Mouse (Mus musculus): Measurements from ENCODE around the gene A630023A22Rik. TPM values are rescaled to one million over a fixed set of nuclear protein-coding genes. Genes with fewer than 3 reads are reported as not detected.

A630023A22Rik gene
- polyA plus RNA-seq (2014; fragmentation: Nextera tagmentation; extraction: Ambion mirVana) = not detected in 2 replicates

DNA sequence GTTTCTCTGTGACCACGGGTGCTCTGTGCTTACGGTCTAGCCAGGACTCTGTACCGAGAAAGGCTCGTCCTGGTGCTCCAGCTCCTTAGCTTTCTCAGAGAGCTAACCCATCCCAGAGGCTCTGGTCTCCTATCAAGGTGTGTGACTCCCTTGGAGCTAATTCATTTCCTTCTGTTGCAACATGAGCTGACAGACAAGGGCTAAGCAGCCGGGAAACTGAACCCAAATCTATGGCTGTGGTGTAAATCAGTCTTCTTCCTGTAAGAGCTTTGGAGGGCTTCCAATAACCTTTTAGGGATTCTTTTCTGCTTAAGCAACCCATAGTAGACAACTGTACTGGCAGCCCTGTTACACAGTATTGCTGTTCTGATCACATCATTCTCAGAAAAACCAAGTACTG, at the start of gene A630023A22Rik:
TSS of gene A630023A22Rik (minus strand) at position 154 of the 400 bp plus-strand sequence.
- H3K4me3 ChIP-seq (ENCODE audit: low read depth, low read length) = no peak within 1 kb of the TSS
- no peak within 1 kb of the TSS for H3K27ac ChIP-seq (replicated peaks; ENCODE audit: low read depth, low read length)
- H3K27me3 ChIP-seq (replicated peaks; ENCODE audit: control insufficient read depth, insufficient read depth, low read length) = no peaks in the 10 kb centered on the region
- 0 out of 2 replicates have a peak within 1 kb of the TSS, but pooled peaks have one; percentile 14 for H3K9ac ChIP-seq (ENCODE audit: low read depth, low read length)
- H3K4me1 ChIP-seq (ENCODE audit: control insufficient read depth, insufficient read depth, low read length) = peaks cover 11% of the 10 kb centered on the region; the same call in 1 of the 2 replicates
- H3K36me3 ChIP-seq (ENCODE audit: control insufficient read depth, insufficient read depth, low read length) = no peaks in the 10 kb centered on the region
- WGBS = 54% methylated on average over 5 of the region's 5 CpGs
- H3K9me3 ChIP-seq (ENCODE audit: control insufficient read depth, low read length) = no peaks in the 10 kb centered on the region
- DNase-seq (ENCODE audit: low spot score) (peak; percentile 82), ATAC-seq (ENCODE audit: low read depth) (peak; percentile 54; the same call in 1 of the 2 replicates)
- no peak within 1 kb of the TSS for H3K4me2 ChIP-seq (ENCODE audit: low read depth, low read length)

GRCm38 (mm10) chr14:34152342-34152741, 49.8 kb upstream of the A630023A22Rik start, which contains the start of gene Npy4r:
TSS of gene Npy4r (minus strand) at chr14:34152489.
- peak within 1 kb of the TSS; percentile 30 for H3K9ac ChIP-seq (ENCODE audit: low read depth, low read length)
- peak within 1 kb of the TSS; percentile 47 for H3K4me2 ChIP-seq (ENCODE audit: low read depth, low read length)
- DNase-seq (ENCODE audit: low spot score) = peak; percentile 70
- ATAC-seq (ENCODE audit: low read depth) = peak; percentile 88
- H3K36me3 ChIP-seq (ENCODE audit: control insufficient read depth, insufficient read depth, low read length) = no peaks in the 10 kb centered on the region
- no peak within 1 kb of the TSS for H3K27ac ChIP-seq (replicated peaks; ENCODE audit: low read depth, low read length)
- H3K4me3 ChIP-seq (ENCODE audit: low read depth, low read length) = peak within 1 kb of the TSS; percentile 10
- H3K4me1 ChIP-seq (ENCODE audit: control insufficient read depth, insufficient read depth, low read length) = peaks cover 6% of the 10 kb centered on the region
- no peaks in the 10 kb centered on the region for H3K27me3 ChIP-seq (replicated peaks; ENCODE audit: control insufficient read depth, insufficient read depth, low read length)
- no peaks in the 10 kb centered on the region for H3K9me3 ChIP-seq (ENCODE audit: control insufficient read depth, low read length)
- WGBS = 10% methylated on average over 16 of the region's 16 CpGs

DNA sequence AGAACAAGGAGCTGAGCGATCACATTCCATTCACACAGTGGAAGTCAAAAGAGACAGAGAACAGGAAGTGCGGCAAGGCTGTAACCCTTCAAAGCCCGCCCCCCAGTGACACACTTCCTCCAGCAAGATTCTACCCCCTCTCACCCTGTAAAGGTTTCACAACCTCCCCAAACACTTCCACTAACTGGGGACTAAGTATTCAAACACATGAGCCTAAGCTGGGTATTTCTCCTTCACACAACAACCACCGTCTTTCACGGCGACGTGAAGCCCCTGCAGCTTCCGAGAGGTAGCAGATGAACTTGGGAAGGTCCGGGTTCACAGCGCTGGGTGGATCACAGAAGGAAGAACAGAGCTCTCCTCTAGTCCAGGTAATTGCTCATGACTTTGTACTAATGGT, 40.4 kb upstream of the A630023A22Rik start:
- ATAC-seq (ENCODE audit: low read depth) (no peak), DNase-seq (ENCODE audit: low spot score) (no peak)
- no peaks in the 10 kb centered on the region for H3K27me3 ChIP-seq (replicated peaks; ENCODE audit: control insufficient read depth, insufficient read depth, low read length)
- no peak overlapping the region for H3K27ac ChIP-seq (replicated peaks; ENCODE audit: low read depth, low read length)
- no peak overlapping the region for H3K4me3 ChIP-seq (ENCODE audit: low read depth, low read length)
- no peaks in the 10 kb centered on the region for H3K9me3 ChIP-seq (ENCODE audit: control insufficient read depth, low read length)
- 91% methylated on average over 10 of the region's 10 CpGs for WGBS
- H3K4me2 ChIP-seq (ENCODE audit: low read depth, low read length) = no peak overlapping the region
- no peaks in the 10 kb centered on the region for H3K36me3 ChIP-seq (ENCODE audit: control insufficient read depth, insufficient read depth, low read length)
- no peaks in the 10 kb centered on the region for H3K4me1 ChIP-seq (ENCODE audit: control insufficient read depth, insufficient read depth, low read length)
- H3K9ac ChIP-seq (ENCODE audit: low read depth, low read length) = no peak overlapping the region

DNA sequence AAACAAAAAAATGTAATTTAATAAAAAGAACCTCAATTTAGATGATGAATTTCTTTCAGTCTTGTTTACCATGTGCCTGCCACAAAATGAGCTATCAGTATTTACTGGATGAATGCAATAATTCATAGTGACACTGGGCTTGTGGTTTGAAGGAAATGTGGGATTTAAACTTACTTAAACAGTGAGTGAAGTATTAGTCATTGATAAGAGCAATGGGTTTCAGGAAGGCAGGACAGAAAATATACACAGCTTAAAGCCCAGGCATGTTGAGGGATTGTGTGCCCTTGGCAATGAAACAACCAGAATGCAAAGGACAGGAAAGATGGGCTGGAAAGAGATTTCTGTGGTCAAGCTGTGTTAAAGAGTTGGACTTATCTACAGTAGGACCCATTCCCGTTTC, 39.8 kb upstream of the A630023A22Rik start:
- no peak for ATAC-seq (ENCODE audit: low read depth)
- 73% methylated on average over 1 of the region's 1 CpGs for WGBS

DNA sequence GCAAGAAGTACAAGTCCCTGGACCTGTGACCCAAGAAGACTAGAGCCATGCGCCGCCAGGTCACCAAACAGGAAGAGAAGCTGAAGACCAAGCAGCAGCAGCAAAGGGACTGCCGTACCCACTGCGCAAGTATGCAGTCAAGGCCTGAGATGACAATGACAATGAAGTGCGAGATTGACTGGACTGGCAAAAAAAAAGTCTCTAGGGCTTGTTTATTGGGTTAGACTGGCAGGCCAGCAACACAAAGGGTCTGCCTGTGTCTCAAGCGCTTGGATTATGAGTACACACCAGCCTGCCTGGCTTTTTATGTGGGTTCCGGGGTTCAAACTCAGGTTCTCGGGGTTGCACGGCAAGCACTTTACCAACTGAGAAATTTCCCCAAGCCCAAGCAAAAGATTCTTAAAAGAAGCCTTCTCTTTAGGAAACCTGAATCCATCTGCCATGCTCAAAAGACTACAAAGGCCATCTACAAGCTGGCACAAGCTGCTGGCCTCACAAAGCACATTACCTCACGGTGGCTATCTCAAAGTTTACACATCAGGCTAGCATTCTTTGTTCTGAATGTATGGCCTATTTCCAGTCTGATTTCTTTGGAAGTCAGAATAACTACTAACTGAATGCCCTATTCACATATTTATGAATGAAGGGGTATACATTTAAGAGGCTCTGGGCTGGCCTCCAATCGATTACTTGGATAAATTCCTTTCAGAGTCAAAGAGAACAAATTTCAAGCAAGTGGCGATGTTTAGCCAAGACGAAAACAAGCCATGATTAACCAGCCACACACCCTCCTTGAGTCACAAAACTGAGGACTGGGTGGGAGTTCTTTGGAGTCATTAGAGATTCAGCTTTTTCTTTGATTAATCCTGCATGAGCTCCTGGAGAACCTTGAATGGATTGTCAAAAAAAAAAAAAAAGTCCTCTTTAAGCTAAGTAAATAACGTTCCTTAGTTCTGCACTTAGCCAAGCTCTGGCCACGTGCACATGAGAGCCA, 37.4 kb upstream of the A630023A22Rik start:
- WGBS = 75% methylated on average over 15 of the region's 15 CpGs
- H3K4me1 ChIP-seq (ENCODE audit: control insufficient read depth, insufficient read depth, low read length) = no peaks in the 10 kb centered on the region

More for the DNA sequence above, 39.8 kb upstream of the A630023A22Rik start:
- Histone ChIP-seq H3K9ac (ENCODE audit: low read depth, low read length) (no peak overlapping the region), H3K4me3 (ENCODE audit: low read depth, low read length) (no peak overlapping the region), H3K9me3 (ENCODE audit: control insufficient read depth, low read length) (no peaks in the 10 kb centered on the region), H3K27ac (replicated peaks; ENCODE audit: low read depth, low read length) (no peak overlapping the region), H3K36me3 (ENCODE audit: control insufficient read depth, insufficient read depth, low read length) (no peaks in the 10 kb centered on the region), H3K4me1 (ENCODE audit: control insufficient read depth, insufficient read depth, low read length) (no peaks in the 10 kb centered on the region), H3K4me2 (ENCODE audit: low read depth, low read length) (no peak overlapping the region), H3K27me3 (replicated peaks; ENCODE audit: control insufficient read depth, insufficient read depth, low read length) (no peaks in the 10 kb centered on the region)
- no peak for DNase-seq (ENCODE audit: low spot score)

DNA sequence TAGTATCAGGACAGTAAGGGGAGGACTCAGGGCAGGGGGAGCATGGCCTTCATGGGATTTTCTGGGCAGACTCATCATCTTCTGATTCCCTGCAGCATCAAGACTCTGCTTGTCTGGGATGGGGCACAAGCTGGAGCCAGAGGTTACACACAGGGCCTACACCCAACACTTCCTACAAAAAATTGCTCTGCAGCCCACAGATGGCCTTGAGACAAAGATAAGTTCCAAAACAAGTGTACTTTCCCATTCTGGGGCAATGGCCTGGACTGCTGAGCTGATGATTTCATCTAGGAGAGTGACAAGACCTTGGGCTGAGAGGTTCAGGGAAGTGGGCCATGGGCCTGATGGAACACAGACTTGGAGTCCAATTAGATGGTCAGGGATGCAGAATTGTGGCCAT, 32.8 kb upstream of the A630023A22Rik start:
- Histone ChIP-seq H3K4me1 (ENCODE audit: control insufficient read depth, insufficient read depth, low read length) (no peaks in the 10 kb centered on the region), H3K27me3 (replicated peaks; ENCODE audit: control insufficient read depth, insufficient read depth, low read length) (no peaks in the 10 kb centered on the region), H3K36me3 (ENCODE audit: control insufficient read depth, insufficient read depth, low read length) (no peaks in the 10 kb centered on the region), H3K9ac (ENCODE audit: low read depth, low read length) (no peak overlapping the region), H3K27ac (replicated peaks; ENCODE audit: low read depth, low read length) (no peak overlapping the region), H3K9me3 (ENCODE audit: control insufficient read depth, low read length) (no peaks in the 10 kb centered on the region), H3K4me2 (ENCODE audit: low read depth, low read length) (no peak overlapping the region), H3K4me3 (ENCODE audit: low read depth, low read length) (no peak overlapping the region)
- no peak for DNase-seq (ENCODE audit: low spot score)
- ATAC-seq (ENCODE audit: low read depth) = no peak

More for the DNA sequence above, 37.4 kb upstream of the A630023A22Rik start:
- Histone ChIP-seq H3K4me3 (ENCODE audit: low read depth, low read length) (no peak overlapping the region), H3K36me3 (ENCODE audit: control insufficient read depth, insufficient read depth, low read length) (no peaks in the 10 kb centered on the region), H3K9ac (ENCODE audit: low read depth, low read length) (no peak overlapping the region), H3K27me3 (replicated peaks; ENCODE audit: control insufficient read depth, insufficient read depth, low read length) (no peaks in the 10 kb centered on the region), H3K27ac (replicated peaks; ENCODE audit: low read depth, low read length) (no peak overlapping the region), H3K9me3 (ENCODE audit: control insufficient read depth, low read length) (no peaks in the 10 kb centered on the region), H3K4me2 (ENCODE audit: low read depth, low read length) (no peak overlapping the region)
- ATAC-seq (ENCODE audit: low read depth) (no peak), DNase-seq (ENCODE audit: low spot score) (peak; percentile 33)

GRCm38 (mm10) chr14:34131216-34131615, 28.7 kb upstream of the A630023A22Rik start:
- no peak for ATAC-seq (ENCODE audit: low read depth)
- H3K27me3 ChIP-seq (replicated peaks; ENCODE audit: control insufficient read depth, insufficient read depth, low read length) = no peaks in the 10 kb centered on the region
- no peak overlapping the region for H3K27ac ChIP-seq (replicated peaks; ENCODE audit: low read depth, low read length)
- H3K9me3 ChIP-seq (ENCODE audit: control insufficient read depth, low read length) = no peaks in the 10 kb centered on the region
- DNase-seq (ENCODE audit: low spot score) = no peak
- H3K4me1 ChIP-seq (ENCODE audit: control insufficient read depth, insufficient read depth, low read length) = no peaks in the 10 kb centered on the region
- H3K4me3 ChIP-seq (ENCODE audit: low read depth, low read length) = no peak overlapping the region
- no peak overlapping the region for H3K4me2 ChIP-seq (ENCODE audit: low read depth, low read length)
- no peak overlapping the region for H3K9ac ChIP-seq (ENCODE audit: low read depth, low read length)
- WGBS = 59% methylated on average over 6 of the region's 6 CpGs
- no peaks in the 10 kb centered on the region for H3K36me3 ChIP-seq (ENCODE audit: control insufficient read depth, insufficient read depth, low read length)

DNA sequence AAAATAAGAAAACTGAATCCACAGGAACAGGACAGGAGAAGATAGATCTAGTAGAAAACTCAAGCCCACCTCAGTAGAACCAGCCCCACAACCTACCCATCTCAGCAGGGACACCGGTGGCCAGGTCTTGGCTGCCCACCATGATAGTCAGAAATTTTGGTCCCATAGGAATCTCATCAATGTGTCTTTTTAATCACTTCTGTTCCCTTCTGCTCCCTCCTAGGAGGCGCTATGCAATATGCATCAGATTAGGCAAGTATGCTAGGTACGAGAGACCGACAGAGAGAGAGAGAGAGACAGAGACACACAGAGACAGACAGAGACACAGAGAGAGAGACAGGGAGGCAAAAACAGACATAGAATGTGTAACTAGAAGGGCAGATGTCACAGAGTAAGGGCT, 19.1 kb upstream of the A630023A22Rik start:
- WGBS = 91% methylated on average over 4 of the region's 4 CpGs
- no peaks in the 10 kb centered on the region for H3K36me3 ChIP-seq (ENCODE audit: control insufficient read depth, insufficient read depth, low read length)
- no peak overlapping the region for H3K4me2 ChIP-seq (ENCODE audit: low read depth, low read length)

More for the DNA sequence above, 19.1 kb upstream of the A630023A22Rik start:
- Histone ChIP-seq H3K9me3 (ENCODE audit: control insufficient read depth, low read length) (no peaks in the 10 kb centered on the region), H3K9ac (ENCODE audit: low read depth, low read length) (no peak overlapping the region), H3K4me1 (ENCODE audit: control insufficient read depth, insufficient read depth, low read length) (no peaks in the 10 kb centered on the region), H3K4me3 (ENCODE audit: low read depth, low read length) (no peak overlapping the region), H3K27me3 (replicated peaks; ENCODE audit: control insufficient read depth, insufficient read depth, low read length) (no peaks in the 10 kb centered on the region; the same call in 1 of the 2 replicates), H3K27ac (replicated peaks; ENCODE audit: low read depth, low read length) (no peak overlapping the region)
- no peak for ATAC-seq (ENCODE audit: low read depth)
- no peak for DNase-seq (ENCODE audit: low spot score)
